Mouse (Mus musculus): ENCODE data around the gene Cnih3. TPM values are rescaled to one million over a fixed set of nuclear protein-coding genes. Genes with fewer than 3 reads are reported as not detected.

Gene Cnih3
- polyA plus RNA-seq, 1 experiment from 2014 or later: 11.3 TPM

GRCm38 (mm10) chr1:181364025-181364424 lies 11.6 kb downstream of the Cnih3 start:
- Histone ChIP-seq H3K9ac (ENCODE audit: low read depth, low read length) (no peak overlapping the region), H3K36me3 (ENCODE audit: control insufficient read depth, insufficient read depth, low read length) (no peaks in the 10 kb centered on the region), H3K27ac (ENCODE audit: low read length) (no peak overlapping the region), H3K4me2 (ENCODE audit: low read length) (no peak overlapping the region), H3K4me3 (ENCODE audit: low read depth, low read length) (no peak overlapping the region), H3K27me3 (ENCODE audit: control insufficient read depth, insufficient read depth, low read depth, low read length) (no peaks in the 10 kb centered on the region), H3K4me1 (ENCODE audit: control insufficient read depth, insufficient read depth, low read length) (peaks cover 11% of the 10 kb centered on the region), H3K9me3 (replicated peaks; ENCODE audit: control insufficient read depth, low read length, poor library complexity, severe bottlenecking) (no peaks in the 10 kb centered on the region; the same call in 1 of the 2 replicates)
- ATAC-seq: no peak
- 82% methylated on average over 4 of the region's 4 CpGs for WGBS

- WGBS: 76% methylated on average over 3 of the region's 3 CpGs
- no peak for ATAC-seq
- H3K4me3 ChIP-seq (ENCODE audit: low read depth, low read length): no peak overlapping the region
- no peaks in the 10 kb centered on the region for H3K36me3 ChIP-seq (ENCODE audit: control insufficient read depth, insufficient read depth, low read length)
- no peak overlapping the region for H3K27ac ChIP-seq (ENCODE audit: low read length)
- peaks cover 12% of the 10 kb centered on the region for H3K4me1 ChIP-seq (ENCODE audit: control insufficient read depth, insufficient read depth, low read length)
- H3K27me3 ChIP-seq (ENCODE audit: control insufficient read depth, insufficient read depth, low read depth, low read length): no peaks in the 10 kb centered on the region
- no peak overlapping the region for H3K9ac ChIP-seq (ENCODE audit: low read depth, low read length)
- no peak overlapping the region for H3K4me2 ChIP-seq (ENCODE audit: low read length)
- H3K9me3 ChIP-seq (replicated peaks; ENCODE audit: control insufficient read depth, low read length, poor library complexity, severe bottlenecking): no peaks in the 10 kb centered on the region
Observed at GRCm38 (mm10) chr1:181365376-181365775, 12.9 kb downstream of the Cnih3 start.

DNA sequence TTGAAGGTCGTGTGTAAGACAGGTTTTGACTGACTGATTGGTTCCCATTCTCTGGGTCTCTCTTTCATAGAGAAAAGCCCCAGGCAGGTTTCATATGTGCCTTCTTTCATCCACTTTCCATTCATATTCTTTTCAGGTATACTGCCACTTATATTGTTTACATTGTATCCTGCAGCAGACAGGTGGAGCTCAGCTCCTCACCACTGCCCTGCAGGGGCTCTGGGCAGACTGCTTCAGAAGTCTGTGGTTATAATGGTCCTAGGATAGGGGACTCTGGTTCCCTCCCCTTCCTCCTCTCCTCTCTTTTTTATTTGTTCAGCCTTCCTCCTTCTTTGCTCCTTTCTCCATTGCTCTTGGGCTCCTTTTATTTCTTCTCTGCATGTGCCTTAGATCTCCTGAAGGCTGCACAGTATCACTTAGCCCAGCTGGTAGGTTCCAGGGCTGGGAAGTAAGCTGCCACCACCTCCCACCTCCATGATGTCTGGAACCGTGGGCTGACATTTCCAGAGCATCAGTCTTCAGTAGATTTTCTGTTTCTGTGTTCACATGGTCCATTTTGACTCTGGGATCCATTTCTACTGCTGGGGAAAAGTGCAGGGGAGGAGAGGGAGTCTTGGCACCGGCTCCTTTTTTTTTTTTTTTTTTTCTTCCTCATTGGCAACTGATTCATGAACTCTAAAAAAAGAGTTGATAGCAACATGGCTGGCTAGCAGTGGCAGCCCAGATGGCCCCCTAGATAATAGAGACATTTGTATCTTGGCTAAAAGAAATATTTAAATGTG lies 16.6 kb downstream of the Cnih3 start:
- Histone ChIP-seq H3K9ac (ENCODE audit: low read depth, low read length) (no peak overlapping the region), H3K9me3 (replicated peaks; ENCODE audit: control insufficient read depth, low read length, poor library complexity, severe bottlenecking) (no peaks in the 10 kb centered on the region), H3K4me2 (ENCODE audit: low read length) (no peak overlapping the region), H3K4me1 (ENCODE audit: control insufficient read depth, insufficient read depth, low read length) (peaks cover 12% of the 10 kb centered on the region), H3K27me3 (ENCODE audit: control insufficient read depth, insufficient read depth, low read depth, low read length) (no peaks in the 10 kb centered on the region), H3K27ac (ENCODE audit: low read length) (no peak overlapping the region), H3K36me3 (ENCODE audit: control insufficient read depth, insufficient read depth, low read length) (no peaks in the 10 kb centered on the region), H3K4me3 (ENCODE audit: low read depth, low read length) (no peak overlapping the region)
- WGBS: 32% methylated on average over 3 of the region's 3 CpGs
- ATAC-seq: peak; percentile 54; the same call in 1 of the 2 replicates

GRCm38 (mm10) chr1:181370370-181370769 lies 17.9 kb downstream of the Cnih3 start:
- WGBS: 78% methylated on average over 3 of the region's 3 CpGs

GRCm38 (mm10) chr1:181371226-181371625 lies 18.8 kb downstream of the Cnih3 start:
- H3K4me1 ChIP-seq (ENCODE audit: control insufficient read depth, insufficient read depth, low read length): peaks cover 13% of the 10 kb centered on the region
- no peaks in the 10 kb centered on the region for H3K27me3 ChIP-seq (ENCODE audit: control insufficient read depth, insufficient read depth, low read depth, low read length)
- no peak overlapping the region for H3K27ac ChIP-seq (ENCODE audit: low read length)
- H3K36me3 ChIP-seq (ENCODE audit: control insufficient read depth, insufficient read depth, low read length): no peaks in the 10 kb centered on the region
- H3K4me3 ChIP-seq (ENCODE audit: low read depth, low read length): no peak overlapping the region
- H3K9me3 ChIP-seq (replicated peaks; ENCODE audit: control insufficient read depth, low read length, poor library complexity, severe bottlenecking): no peaks in the 10 kb centered on the region
- 90% methylated on average over 4 of the region's 4 CpGs for WGBS
- no peak for ATAC-seq
- H3K4me2 ChIP-seq (ENCODE audit: low read length): no peak overlapping the region
- H3K9ac ChIP-seq (ENCODE audit: low read depth, low read length): no peak overlapping the region

More at GRCm38 (mm10) chr1:181370370-181370769, 17.9 kb downstream of the Cnih3 start:
- H3K27me3 ChIP-seq (ENCODE audit: control insufficient read depth, insufficient read depth, low read depth, low read length): no peaks in the 10 kb centered on the region
- ATAC-seq: no peak
- H3K36me3 ChIP-seq (ENCODE audit: control insufficient read depth, insufficient read depth, low read length): no peaks in the 10 kb centered on the region
- peaks cover 12% of the 10 kb centered on the region for H3K4me1 ChIP-seq (ENCODE audit: control insufficient read depth, insufficient read depth, low read length)
- H3K27ac ChIP-seq (ENCODE audit: low read length): no peak overlapping the region
- no peak overlapping the region for H3K9ac ChIP-seq (ENCODE audit: low read depth, low read length)
- H3K4me3 ChIP-seq (ENCODE audit: low read depth, low read length): no peak overlapping the region
- H3K4me2 ChIP-seq (ENCODE audit: low read length): no peak overlapping the region
- no peaks in the 10 kb centered on the region for H3K9me3 ChIP-seq (replicated peaks; ENCODE audit: control insufficient read depth, low read length, poor library complexity, severe bottlenecking)

DNA sequence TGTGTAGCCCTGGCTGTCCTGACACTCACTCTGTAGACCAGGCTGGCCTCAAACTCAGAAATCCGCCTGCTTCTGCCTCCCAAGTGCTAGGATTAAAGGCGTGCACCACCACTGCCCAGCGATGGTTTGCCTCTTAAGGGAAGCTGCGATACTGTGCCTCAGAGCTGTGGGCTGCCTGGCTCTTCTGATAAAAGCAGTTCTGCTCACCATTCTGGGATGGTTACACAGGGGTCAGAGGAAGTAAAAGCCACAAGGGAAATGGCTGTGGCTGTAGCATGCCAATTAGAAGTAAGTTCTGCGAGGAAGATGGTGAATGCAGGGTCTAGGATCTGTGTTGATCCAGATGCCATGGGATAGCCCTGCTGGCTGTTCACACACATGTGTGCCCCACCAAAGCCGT lies 19.9 kb downstream of the Cnih3 start:
- Histone ChIP-seq H3K4me2 (ENCODE audit: low read length) (no peak overlapping the region), H3K9me3 (replicated peaks; ENCODE audit: control insufficient read depth, low read length, poor library complexity, severe bottlenecking) (no peaks in the 10 kb centered on the region)

DNA sequence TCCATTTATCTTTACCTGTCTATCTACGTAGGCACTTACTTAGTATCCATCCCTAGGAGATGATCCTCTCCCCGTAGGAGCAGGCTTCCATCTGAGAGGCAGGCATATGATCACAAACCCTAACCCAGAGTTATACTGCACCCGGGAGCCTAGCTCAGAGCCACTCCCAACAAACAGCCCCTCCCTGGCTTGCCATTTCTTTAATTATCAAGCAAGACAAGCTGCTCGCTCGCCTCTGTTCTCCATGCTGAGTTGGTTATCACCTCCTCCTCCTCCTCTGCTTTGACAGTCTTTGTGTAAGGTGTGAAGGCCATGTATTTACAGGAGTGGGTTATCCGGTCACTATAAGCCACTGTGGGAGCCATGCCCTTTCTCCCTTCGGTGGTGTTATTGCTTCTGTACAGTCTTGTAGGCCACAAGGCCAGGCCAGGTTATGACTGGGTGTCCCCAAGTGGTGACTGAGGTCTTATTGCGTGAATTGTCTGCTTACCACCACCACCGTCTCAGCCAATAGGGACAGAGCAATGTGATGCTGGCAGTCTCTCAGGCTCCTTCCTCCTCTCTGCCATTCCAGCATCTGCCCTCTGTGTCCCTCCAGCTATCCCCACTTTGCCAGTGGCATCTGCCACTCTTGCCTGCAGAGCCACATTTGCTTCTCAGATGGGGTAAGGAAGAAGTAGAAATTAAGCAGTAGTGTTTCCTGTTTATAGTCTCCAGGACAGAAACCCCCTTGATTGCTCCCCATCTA lies 22.4 kb downstream of the Cnih3 start:
- WGBS: 89% methylated on average over 9 of the region's 9 CpGs
- no peak overlapping the region for H3K9ac ChIP-seq (ENCODE audit: low read depth, low read length)
- no peak overlapping the region for H3K4me2 ChIP-seq (ENCODE audit: low read length)
- ATAC-seq: no peak
- no peaks in the 10 kb centered on the region for H3K9me3 ChIP-seq (replicated peaks; ENCODE audit: control insufficient read depth, low read length, poor library complexity, severe bottlenecking)
- H3K27me3 ChIP-seq (ENCODE audit: control insufficient read depth, insufficient read depth, low read depth, low read length): no peaks in the 10 kb centered on the region
- H3K36me3 ChIP-seq (ENCODE audit: control insufficient read depth, insufficient read depth, low read length): no peaks in the 10 kb centered on the region
- no peak overlapping the region for H3K27ac ChIP-seq (ENCODE audit: low read length)
- H3K4me1 ChIP-seq (ENCODE audit: control insufficient read depth, insufficient read depth, low read length): peaks cover 4% of the 10 kb centered on the region; the same call in 1 of the 2 replicates
- no peak overlapping the region for H3K4me3 ChIP-seq (ENCODE audit: low read depth, low read length)

More for the DNA sequence above, 19.9 kb downstream of the Cnih3 start:
- WGBS: 75% methylated on average over 6 of the region's 6 CpGs
- no peaks in the 10 kb centered on the region for H3K27me3 ChIP-seq (ENCODE audit: control insufficient read depth, insufficient read depth, low read depth, low read length)
- H3K4me3 ChIP-seq (ENCODE audit: low read depth, low read length): no peak overlapping the region
- H3K27ac ChIP-seq (ENCODE audit: low read length): no peak overlapping the region
- ATAC-seq: no peak
- peaks cover 16% of the 10 kb centered on the region for H3K4me1 ChIP-seq (ENCODE audit: control insufficient read depth, insufficient read depth, low read length)
- H3K9ac ChIP-seq (ENCODE audit: low read depth, low read length): no peak overlapping the region
- H3K36me3 ChIP-seq (ENCODE audit: control insufficient read depth, insufficient read depth, low read length): no peaks in the 10 kb centered on the region

GRCm38 (mm10) chr1:181376431-181376830 lies 24.0 kb downstream of the Cnih3 start:
- Histone ChIP-seq H3K27me3 (ENCODE audit: control insufficient read depth, insufficient read depth, low read depth, low read length) (no peaks in the 10 kb centered on the region), H3K27ac (ENCODE audit: low read length) (peak overlapping the region; percentile 58; the same call in 1 of the 2 replicates), H3K36me3 (ENCODE audit: control insufficient read depth, insufficient read depth, low read length) (no peaks in the 10 kb centered on the region), H3K4me2 (ENCODE audit: low read length) (no peak overlapping the region), H3K9me3 (replicated peaks; ENCODE audit: control insufficient read depth, low read length, poor library complexity, severe bottlenecking) (no peaks in the 10 kb centered on the region), H3K4me1 (ENCODE audit: control insufficient read depth, insufficient read depth, low read length) (peaks cover 4% of the 10 kb centered on the region; the same call in 1 of the 2 replicates), H3K9ac (ENCODE audit: low read depth, low read length) (no peak overlapping the region), H3K4me3 (ENCODE audit: low read depth, low read length) (no peak overlapping the region)
- peak; percentile 36; the same call in 1 of the 2 replicates for ATAC-seq
- 61% methylated on average over 8 of the region's 8 CpGs for WGBS

GRCm38 (mm10) chr1:181379664-181380063 lies 27.2 kb downstream of the Cnih3 start:
- ATAC-seq: peak; percentile 12; the same call in 1 of the 2 replicates
- Histone ChIP-seq H3K4me3 (ENCODE audit: low read depth, low read length) (no peak overlapping the region), H3K4me1 (ENCODE audit: control insufficient read depth, insufficient read depth, low read length) (peaks cover 9% of the 10 kb centered on the region; the same call in 1 of the 2 replicates), H3K36me3 (ENCODE audit: control insufficient read depth, insufficient read depth, low read length) (no peaks in the 10 kb centered on the region), H3K4me2 (ENCODE audit: low read length) (no peak overlapping the region), H3K27ac (ENCODE audit: low read length) (no peak overlapping the region), H3K9ac (ENCODE audit: low read depth, low read length) (no peak overlapping the region), H3K27me3 (ENCODE audit: control insufficient read depth, insufficient read depth, low read depth, low read length) (no peaks in the 10 kb centered on the region), H3K9me3 (replicated peaks; ENCODE audit: control insufficient read depth, low read length, poor library complexity, severe bottlenecking) (no peaks in the 10 kb centered on the region)
- 26% methylated on average over 8 of the region's 8 CpGs for WGBS

All from midbrain, embryonic 16.5 days (tissue).